Mouse (Mus musculus): ENCODE measurements around the gene Golm1.

DNA sequence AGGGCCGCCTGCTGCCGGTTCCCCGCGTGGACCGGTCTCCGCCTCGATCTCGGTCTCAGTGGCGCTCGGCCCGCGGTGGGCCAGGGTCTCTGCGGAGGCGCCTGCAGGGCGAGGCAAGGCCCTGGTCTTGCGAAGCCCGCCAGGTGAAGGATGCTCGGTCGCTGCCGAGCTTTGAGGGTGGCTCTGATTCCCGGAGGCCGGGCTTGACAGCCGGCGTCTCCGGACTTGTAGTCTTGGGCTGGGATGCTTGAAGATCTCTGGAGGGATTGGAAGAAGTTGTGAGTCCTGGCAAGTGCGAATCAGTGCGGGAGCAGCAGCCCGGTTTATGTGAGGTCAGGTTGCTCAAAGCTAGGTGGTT, 90.0 kb downstream of the Golm1 start:
- TF ChIP-seq CTCF (IDR thresholded peaks at IDR 0.05; ENCODE audit: low read depth, low read length) (no peak), EP300 (IDR thresholded peaks at IDR 0.05; ENCODE audit: insufficient read depth, low read depth, low read length) (no peak), POLR2A (IDR thresholded peaks at IDR 0.05; ENCODE audit: insufficient read depth, low read length) (no peak)

Measured in ES-Bruce4 (cell line).